Mouse (Mus musculus): ENCODE data around the gene Gm12790.
"Not testable (repeated sequence)": the region's sequence is repeated elsewhere in the genome, so short reads cannot be mapped to it uniquely, and the experiment has no call there.

Gm12790 gene

GRCm38 (mm10) chr4:101980949-101981348, at the start of gene Gm12790:
TSS of gene Gm12790 (minus strand) at chr4:101981049.
- DNase-seq = not testable (repeated sequence)

GRCm38 (mm10) chr4:102026619-102027018, 45.8 kb upstream of the Gm12790 start:
- no peak for DNase-seq

- peak; percentile 75 for DNase-seq
These were observed 17.5 kb upstream of the Gm12790 start for GRCm38 (mm10) chr4:101998267-101998922.

DNA sequence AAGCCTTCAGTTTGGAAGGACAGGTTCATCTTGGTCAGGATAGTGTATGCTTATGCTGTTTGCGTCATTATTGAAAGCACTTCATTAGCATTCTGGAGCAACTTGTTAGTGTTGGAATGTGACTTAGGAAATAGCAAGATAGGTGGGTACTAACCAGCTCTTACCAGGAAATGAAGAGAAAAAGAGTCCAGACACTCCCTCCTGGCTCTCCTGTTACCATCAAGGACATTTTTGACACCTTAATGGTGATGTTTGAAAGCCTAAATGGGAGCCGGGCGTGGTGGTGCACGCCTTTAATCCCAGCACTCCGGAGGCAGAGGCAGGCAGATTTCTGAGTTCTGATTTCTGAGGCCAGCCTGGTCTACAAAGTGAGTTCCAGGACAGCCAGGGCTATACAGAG, 16.6 kb upstream of the Gm12790 start:
- no peak for DNase-seq

- not testable (repeated sequence) for DNase-seq
These were observed 5.5 kb upstream of the Gm12790 start, which contains the start of gene Gm12789 for GRCm38 (mm10) chr4:101986326-101986725. TSS of gene Gm12789 (plus strand) at chr4:101986626.

DNA sequence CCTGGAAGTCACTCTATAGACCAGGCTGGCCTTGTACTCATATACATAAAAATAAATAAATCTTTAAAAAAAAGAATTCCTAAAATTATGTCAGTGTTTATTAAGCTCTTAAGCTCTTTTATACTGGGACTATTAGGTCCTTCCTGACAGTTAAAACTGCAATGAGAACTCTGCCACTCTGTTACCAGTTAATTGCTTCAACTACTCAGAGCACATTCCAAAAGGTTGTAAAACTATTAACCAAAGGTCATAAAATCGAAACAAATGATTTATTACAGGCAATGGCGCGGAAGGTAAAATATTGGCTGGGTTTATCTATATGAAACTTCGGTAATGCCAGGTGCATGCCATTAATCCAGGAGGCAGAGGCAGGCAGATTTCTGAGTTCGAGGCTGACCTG, 4.8 kb upstream of the Gm12790 start:
- no peak for DNase-seq

DNA sequence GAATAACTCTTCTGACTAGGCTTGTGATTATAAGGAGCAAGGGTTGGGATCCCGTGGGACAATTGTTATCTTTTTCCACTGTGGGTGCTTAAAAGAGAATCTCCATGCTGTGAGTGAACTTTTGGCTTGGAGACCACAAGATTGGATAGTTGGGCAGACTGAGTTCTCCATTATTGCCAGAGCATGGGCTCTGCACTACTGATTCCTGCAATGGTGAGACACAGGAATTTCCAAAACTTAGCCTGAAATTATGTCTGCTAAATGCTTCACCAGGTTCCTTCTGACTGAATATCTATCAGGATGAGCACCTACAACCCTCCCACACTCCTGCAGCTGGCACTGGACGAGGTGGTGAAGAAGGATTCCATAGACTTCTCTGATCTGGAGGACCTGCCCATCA, 40.7 kb downstream of the Gm12790 start, which contains the start of gene Gm12794:
TSS of gene Gm12794 (plus strand) at position 301 of the 400 bp plus-strand sequence.
- DNase-seq = not testable (repeated sequence)
